Mouse (Mus musculus) erythroblast, embryonic 14.5 days (primary cell): ENCODE measurements around the gene Ros1. TPM values are rescaled to one million over a fixed set of nuclear protein-coding genes. Genes with fewer than 3 reads are reported as not detected.

ENCODE experiments used
- H3K27me3 ChIP-seq: 2 replicates; pipeline ENCODE4 v1.6.1; 2012; ENCODE audit warnings: inconsistent platforms; ENCODE audit not compliant: control insufficient read depth
- H3K36me3 ChIP-seq: 2 replicates; pipeline ENCODE4 v1.6.1; 2012; ENCODE audit warnings: mild to moderate bottlenecking, inconsistent platforms; ENCODE audit not compliant: control insufficient read depth
- H3K4me1 ChIP-seq: 2 replicates; pipeline ENCODE4 v1.6.1; 2012; ENCODE audit warnings: inconsistent platforms; ENCODE audit not compliant: control insufficient read depth
- H3K4me3 ChIP-seq: replicated peaks from 2 replicates; pipeline ENCODE3; 2012; ENCODE audit warnings: moderate library complexity, mild to moderate bottlenecking, inconsistent platforms
- H3K9me3 ChIP-seq: 2 replicates; pipeline ENCODE4 v1.6.1; 2012; ENCODE audit warnings: low read length, inconsistent platforms, mixed read lengths; ENCODE audit not compliant: control insufficient read depth
- GATA1 ChIP-seq: IDR thresholded peaks from 2 replicates; pipeline ENCODE4 v1.6.1; 2012; ENCODE audit warnings: low read length, inconsistent platforms, mixed read lengths
- TAL1 ChIP-seq: IDR thresholded peaks from 3 replicates; pipeline ENCODE4 v1.6.1; 2012; ENCODE audit warnings: low read length, inconsistent platforms, mixed read lengths
- polyA plus RNA-seq: library from polyadenylated mRNA; stranded (reverse); fragments of >175 nt; gene quantifications from 2 replicates; pipeline ENCODE4 v1.2.3, GENCODE M21; 2012

Gene Ros1
- polyA plus RNA-seq, 1 experiment = not detected

DNA sequence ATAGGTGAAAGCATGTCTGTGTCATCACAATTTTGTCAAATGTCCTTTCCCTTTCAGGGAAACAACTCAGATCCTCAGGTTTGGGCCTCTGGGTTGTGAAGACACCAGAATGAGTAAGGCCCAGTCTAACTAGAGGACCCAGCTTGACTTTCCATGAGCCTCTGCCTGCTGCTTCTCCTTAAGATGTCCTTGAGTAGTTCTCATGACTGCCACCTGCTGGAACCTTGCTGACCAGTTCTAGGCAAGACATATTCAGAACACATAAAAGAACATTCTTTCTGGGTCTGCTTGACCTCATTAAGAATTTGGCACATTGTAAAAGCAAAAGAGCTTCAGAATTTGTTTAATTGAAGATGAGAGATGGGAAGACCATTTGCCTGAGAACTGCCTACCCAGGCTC lies 122.6 kb downstream of the Ros1 start:
- no peaks in the 10 kb centered on the region for H3K4me1 ChIP-seq
- H3K4me3 ChIP-seq = no peak overlapping the region
- TF ChIP-seq TAL1 = no peak
- TF ChIP-seq GATA1 = no peak
- no peaks in the 10 kb centered on the region for H3K36me3 ChIP-seq
- no peaks in the 10 kb centered on the region for H3K9me3 ChIP-seq
- no peaks in the 10 kb centered on the region for H3K27me3 ChIP-seq

DNA sequence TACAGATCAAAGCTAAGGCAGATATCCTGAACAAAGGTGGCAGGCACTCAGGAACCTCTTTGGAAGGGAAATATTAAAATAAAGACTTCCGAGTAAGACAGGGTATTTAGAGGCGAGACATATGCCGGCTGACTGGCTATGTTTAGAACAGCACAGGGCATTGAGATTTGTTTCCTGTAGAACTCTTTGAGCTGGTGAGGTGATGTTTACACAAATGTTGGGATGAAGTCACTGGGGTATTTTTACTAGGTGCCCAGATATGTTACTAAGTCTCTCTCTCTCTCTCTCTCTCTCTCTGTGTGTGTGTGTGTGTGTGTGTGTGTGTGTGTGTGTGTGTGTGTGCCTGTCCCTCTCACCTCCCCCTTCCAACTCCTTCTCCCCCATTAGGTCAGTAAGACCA lies 146.8 kb downstream of the Ros1 start:
- Histone ChIP-seq H3K27me3 (no peaks in the 10 kb centered on the region), H3K4me1 (no peaks in the 10 kb centered on the region), H3K36me3 (no peaks in the 10 kb centered on the region), H3K4me3 (no peak overlapping the region), H3K9me3 (no peaks in the 10 kb centered on the region)
- TF ChIP-seq GATA1 (no peak), TAL1 (no peak)

DNA sequence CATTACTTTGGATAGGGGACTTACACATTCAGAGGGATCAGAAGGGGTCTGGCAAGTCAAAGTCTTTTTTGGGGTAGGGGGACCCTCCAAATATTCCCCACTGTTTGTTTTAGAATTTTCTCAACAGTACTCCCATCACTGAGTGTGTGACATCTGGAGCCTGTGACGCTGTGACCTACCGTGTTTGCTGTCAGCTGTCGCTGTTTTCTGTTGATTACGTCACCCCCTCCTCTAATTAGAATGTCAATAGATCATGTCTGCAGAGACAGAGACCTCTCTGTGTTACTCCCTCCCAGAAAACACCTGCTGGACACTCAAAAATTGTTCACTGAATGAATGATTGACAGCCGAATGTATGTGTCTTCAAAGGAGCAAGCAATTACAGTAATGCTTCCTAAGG lies 152.0 kb downstream of the Ros1 start:
- no peak for TF ChIP-seq TAL1
- no peak for TF ChIP-seq GATA1
- H3K4me3 ChIP-seq = no peak overlapping the region
- H3K9me3 ChIP-seq = no peaks in the 10 kb centered on the region
- H3K36me3 ChIP-seq = no peaks in the 10 kb centered on the region
- H3K4me1 ChIP-seq = no peaks in the 10 kb centered on the region
- H3K27me3 ChIP-seq = no peaks in the 10 kb centered on the region

DNA sequence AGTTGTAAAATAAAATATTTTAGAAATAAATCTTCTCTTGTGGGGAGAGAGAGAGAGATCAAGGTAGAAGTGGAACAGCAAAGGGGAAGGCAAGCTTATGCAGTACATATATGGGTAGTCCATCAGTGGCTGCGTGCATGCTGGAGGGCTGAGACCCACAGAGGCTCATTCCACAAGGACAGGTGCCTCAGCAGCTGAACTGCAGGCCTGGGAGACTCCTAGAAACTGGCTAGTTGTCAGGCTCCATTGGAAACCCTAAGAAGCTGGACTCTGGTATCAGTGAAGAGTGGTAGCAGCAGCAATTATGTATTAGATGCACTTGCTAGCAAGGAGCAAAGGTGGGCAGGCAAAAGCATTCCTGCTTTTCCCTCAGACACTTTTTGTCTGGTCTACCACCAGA lies 155.7 kb downstream of the Ros1 start:
- no peak overlapping the region for H3K4me3 ChIP-seq
- TF ChIP-seq GATA1 (no peak), TAL1 (no peak)
- H3K4me1 ChIP-seq = no peaks in the 10 kb centered on the region
- no peaks in the 10 kb centered on the region for H3K27me3 ChIP-seq
- H3K9me3 ChIP-seq = no peaks in the 10 kb centered on the region
- H3K36me3 ChIP-seq = no peaks in the 10 kb centered on the region

DNA sequence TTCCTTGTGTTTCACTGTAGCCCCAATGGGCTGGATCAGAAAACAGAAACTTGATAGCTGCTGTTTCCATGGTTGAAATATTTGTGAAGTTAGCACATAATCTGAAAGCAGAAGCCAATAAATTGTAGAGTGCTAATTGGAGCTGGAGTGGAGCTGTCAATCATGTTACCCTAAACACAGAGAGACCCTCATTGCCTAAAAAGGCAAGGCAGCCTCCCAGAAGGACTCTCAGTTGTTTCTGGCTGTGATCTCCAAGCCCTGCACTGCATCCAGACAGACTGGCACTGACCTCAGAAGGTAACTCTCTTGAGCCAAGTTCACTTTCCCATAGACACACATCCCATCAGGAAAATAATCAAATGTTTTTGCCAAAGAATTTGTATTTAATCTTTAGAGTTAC lies 161.3 kb downstream of the Ros1 start:
- TF ChIP-seq TAL1 = no peak
- TF ChIP-seq GATA1 = no peak
- no peaks in the 10 kb centered on the region for H3K9me3 ChIP-seq
- H3K4me3 ChIP-seq = no peak overlapping the region
- no peaks in the 10 kb centered on the region for H3K4me1 ChIP-seq
- no peaks in the 10 kb centered on the region for H3K36me3 ChIP-seq
- H3K27me3 ChIP-seq = peaks cover 16% of the 10 kb centered on the region

DNA sequence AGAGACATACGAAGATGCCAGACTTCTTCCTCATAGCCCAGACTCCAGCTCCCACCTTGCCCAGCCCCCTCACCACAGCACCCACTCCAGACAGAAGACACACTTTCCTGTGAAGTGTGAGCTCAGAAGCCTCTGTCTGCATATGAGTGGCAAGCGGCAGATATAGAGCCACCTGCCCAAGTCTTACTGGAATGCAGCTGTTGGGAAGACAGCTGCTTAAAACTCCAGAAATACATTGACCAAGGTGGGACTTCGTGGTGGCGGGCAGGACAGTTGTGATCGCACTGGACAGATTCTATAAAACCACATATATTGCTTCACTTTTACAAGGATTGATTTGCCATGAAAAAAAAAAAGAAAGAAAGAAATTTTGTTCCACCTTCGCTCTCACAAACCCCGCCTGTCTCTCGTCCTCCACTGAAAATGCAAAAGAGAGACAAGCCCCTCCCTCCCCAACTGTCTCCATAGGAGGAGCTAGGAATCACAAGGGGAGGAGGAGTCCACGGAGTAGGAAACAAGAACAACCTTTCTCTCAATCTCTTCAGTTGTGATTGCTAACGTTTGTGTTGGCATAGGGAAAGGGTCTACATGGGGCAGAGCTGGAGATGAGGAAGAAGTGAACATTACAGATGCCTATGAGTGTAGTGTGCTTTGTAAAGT lies 165.5 kb downstream of the Ros1 start:
- H3K9me3 ChIP-seq = no peaks in the 10 kb centered on the region
- no peak for TF ChIP-seq TAL1
- no peak for TF ChIP-seq GATA1
- H3K4me3 ChIP-seq = no peak overlapping the region
- peaks cover 56% of the 10 kb centered on the region for H3K27me3 ChIP-seq
- no peaks in the 10 kb centered on the region for H3K36me3 ChIP-seq
- no peaks in the 10 kb centered on the region for H3K4me1 ChIP-seq

DNA sequence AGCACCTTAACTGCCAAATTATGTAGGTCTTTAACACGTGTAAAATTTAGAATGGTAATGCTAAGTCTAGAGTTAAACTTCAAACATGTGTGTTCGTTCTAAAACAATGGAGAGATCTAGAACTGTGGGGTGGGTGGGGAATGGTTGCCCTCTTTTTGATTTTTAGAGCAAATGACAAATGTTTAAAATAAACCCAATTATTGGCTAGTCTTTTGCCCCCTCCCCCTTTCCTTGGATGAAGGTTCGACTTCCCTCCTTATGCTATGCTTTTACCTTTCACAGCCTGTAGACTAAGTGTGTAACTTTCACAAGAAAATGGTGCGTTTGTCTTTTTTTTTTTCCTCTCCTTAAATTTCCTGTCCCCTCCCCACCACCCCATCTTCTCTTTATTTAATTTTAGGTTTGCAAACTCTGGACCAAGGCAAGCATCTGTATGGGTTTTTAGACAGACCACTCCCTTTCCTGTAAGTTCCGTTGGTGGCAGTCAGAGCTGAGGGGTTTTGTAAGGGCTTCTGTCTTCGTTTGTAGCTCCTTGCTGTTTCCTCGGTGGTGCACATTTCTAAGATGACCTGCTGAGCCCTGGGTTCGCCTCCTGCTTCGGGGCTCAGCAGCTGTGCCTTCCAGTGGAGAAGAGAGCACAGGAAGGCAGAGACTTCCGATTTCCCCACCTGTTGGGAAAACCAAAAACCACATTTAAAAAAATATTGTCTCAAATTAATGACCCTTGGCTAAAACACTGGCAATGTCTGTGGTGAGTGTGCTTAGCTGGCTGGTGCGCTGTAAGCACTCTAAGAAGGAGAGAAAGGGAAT lies 166.3 kb downstream of the Ros1 start:
- H3K9me3 ChIP-seq = no peaks in the 10 kb centered on the region
- peaks cover 64% of the 10 kb centered on the region for H3K27me3 ChIP-seq
- H3K4me1 ChIP-seq = no peaks in the 10 kb centered on the region
- H3K36me3 ChIP-seq = no peaks in the 10 kb centered on the region
- TF ChIP-seq GATA1 = no peak
- H3K4me3 ChIP-seq = no peak overlapping the region

DNA sequence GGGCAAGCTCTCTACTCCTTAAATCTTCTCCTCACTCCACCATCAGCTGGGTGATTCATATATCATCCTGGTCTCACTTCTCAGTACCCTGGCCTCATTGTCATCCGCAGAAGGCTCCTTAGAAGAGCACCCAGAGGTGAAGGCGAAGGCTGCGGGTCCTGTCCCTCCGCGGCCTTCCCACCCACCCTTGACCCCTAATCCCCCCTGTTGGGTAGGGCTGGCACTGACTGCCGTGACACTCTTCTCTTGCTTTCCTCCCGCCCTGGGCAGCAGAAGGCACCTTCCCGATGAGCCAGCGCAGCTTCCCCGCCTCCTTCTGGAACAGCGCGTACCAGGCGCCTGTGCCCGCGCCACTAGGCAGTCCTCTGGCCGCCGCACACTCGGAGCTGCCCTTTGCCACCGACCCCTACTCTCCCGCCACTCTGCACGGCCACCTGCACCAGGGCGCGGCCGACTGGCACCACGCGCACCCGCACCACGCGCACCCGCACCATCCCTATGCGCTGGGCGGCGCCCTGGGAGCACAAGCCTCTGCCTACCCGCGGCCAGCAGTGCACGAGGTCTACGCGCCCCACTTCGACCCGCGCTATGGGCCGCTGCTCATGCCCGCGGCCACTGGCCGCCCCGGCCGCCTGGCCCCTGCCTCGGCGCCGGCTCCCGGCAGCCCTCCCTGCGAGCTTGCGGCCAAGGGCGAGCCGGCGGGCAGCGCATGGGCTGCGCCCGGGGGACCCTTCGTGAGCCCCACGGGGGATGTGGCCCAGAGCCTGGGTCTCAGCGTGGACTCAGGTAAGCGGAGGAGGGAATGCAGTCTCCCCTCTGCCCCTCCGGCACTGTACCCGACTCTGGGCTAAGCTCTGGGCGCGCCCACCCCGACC lies 167.6 kb downstream of the Ros1 start:
- Histone ChIP-seq H3K27me3 (peaks cover 78% of the 10 kb centered on the region), H3K36me3 (no peaks in the 10 kb centered on the region), H3K4me1 (no peaks in the 10 kb centered on the region), H3K4me3 (no peak overlapping the region), H3K9me3 (no peaks in the 10 kb centered on the region)
- TF ChIP-seq TAL1 (no peak), GATA1 (no peak)

DNA sequence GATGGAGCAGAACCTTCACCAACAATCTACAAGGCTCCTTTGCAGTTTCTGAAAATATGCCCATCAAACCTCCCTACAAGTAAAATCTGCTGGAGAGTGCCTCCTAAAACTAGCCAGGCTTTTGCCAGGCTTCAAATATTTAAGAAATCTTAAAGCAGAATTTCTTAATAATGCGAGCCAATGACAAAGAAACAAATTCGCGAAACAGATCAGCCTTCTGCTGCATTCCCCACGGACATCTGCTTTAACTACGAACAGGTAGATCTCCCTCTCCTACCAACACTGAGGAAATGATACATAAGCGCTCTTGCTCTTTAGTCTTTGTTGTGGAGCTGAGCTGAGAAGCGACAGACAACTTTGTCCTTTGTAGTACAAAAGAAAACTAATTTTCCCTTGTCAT lies 169.2 kb downstream of the Ros1 start:
- no peaks in the 10 kb centered on the region for H3K36me3 ChIP-seq
- H3K27me3 ChIP-seq = peaks cover 89% of the 10 kb centered on the region
- H3K9me3 ChIP-seq = no peaks in the 10 kb centered on the region
- TF ChIP-seq GATA1 (no peak), TAL1 (no peak)
- no peaks in the 10 kb centered on the region for H3K4me1 ChIP-seq
- no peak overlapping the region for H3K4me3 ChIP-seq
